Mouse (Mus musculus): ENCODE results near the gene Myh7b. TPM values are rescaled to one million over a fixed set of nuclear protein-coding genes. Genes with fewer than 3 reads are reported as not detected.
"Not testable (repeated sequence)": the region's sequence is repeated elsewhere in the genome, so short reads cannot be mapped to it uniquely, and the experiment has no call there.

The Myh7b gene
- polyA plus RNA-seq, 1 experiment from 2014 or later, result 1.4 TPM

- H3K4me1 ChIP-seq; H3K36me3 ChIP-seq; H3K9me3 ChIP-seq; ATAC-seq (ENCODE audit: insufficient number of reproducible peaks, insufficient read depth, low FRiP score, low TSS enrichment); H3K27me3 ChIP-seq; H3K4me2 ChIP-seq (replicated peaks); H3K4me3 ChIP-seq; H3K27ac ChIP-seq; H3K9ac ChIP-seq: not testable (repeated sequence)
- 71% methylated on average over 4 of the region's 4 CpGs for WGBS
Measured at GRCm38 (mm10) chr2:155605236-155605589, 5.8 kb upstream of the Myh7b start.

GRCm38 (mm10) chr2:155606360-155606759 lies 4.7 kb upstream of the Myh7b start:
- Histone ChIP-seq H3K27ac (no peak overlapping the region), H3K4me1 (0 out of 2 replicates have a peak, but pooled peaks cover 4% of the 10 kb centered on the region)
- WGBS, result 80% methylated on average over 4 of the region's 4 CpGs

GRCm38 (mm10) chr2:155611834-155612550 lies 980 bp downstream of the Myh7b start:
- H3K27me3 ChIP-seq, result 0 out of 2 replicates have a peak, but pooled peaks cover 6% of the 10 kb centered on the region
- ATAC-seq (ENCODE audit: insufficient number of reproducible peaks, insufficient read depth, low FRiP score, low TSS enrichment), result no peak
- H3K4me1 ChIP-seq, result no peaks in the 10 kb centered on the region
- H3K9me3 ChIP-seq, result no peaks in the 10 kb centered on the region
- no peak overlapping the region for H3K9ac ChIP-seq
- WGBS, result 83% methylated on average over 9 of the region's 9 CpGs
- no peak overlapping the region for H3K27ac ChIP-seq
- no peak overlapping the region for H3K4me2 ChIP-seq (replicated peaks)
- H3K36me3 ChIP-seq, result no peaks in the 10 kb centered on the region
- no peak overlapping the region for H3K4me3 ChIP-seq

More at GRCm38 (mm10) chr2:155606360-155606759, 4.7 kb upstream of the Myh7b start:
- Histone ChIP-seq H3K27me3 (no peaks in the 10 kb centered on the region), H3K9me3 (no peaks in the 10 kb centered on the region), H3K4me3 (no peak overlapping the region), H3K9ac (no peak overlapping the region), H3K36me3 (no peaks in the 10 kb centered on the region), H3K4me2 (replicated peaks) (no peak overlapping the region)
- ATAC-seq (ENCODE audit: insufficient number of reproducible peaks, insufficient read depth, low FRiP score, low TSS enrichment), result no peak

- Histone ChIP-seq H3K9me3 (no peaks in the 10 kb centered on the region), H3K27ac (no peak overlapping the region), H3K4me1 (no peaks in the 10 kb centered on the region), H3K9ac (peak overlapping the region; percentile 36; the same call in 1 of the 2 replicates), H3K36me3 (no peaks in the 10 kb centered on the region), H3K27me3 (0 out of 2 replicates have a peak, but pooled peaks cover 6% of the 10 kb centered on the region), H3K4me3 (peak overlapping the region; percentile 30), H3K4me2 (replicated peaks) (peak overlapping the region; percentile 42)
- peak; percentile 88; the same call in 1 of the 2 replicates for ATAC-seq (ENCODE audit: insufficient number of reproducible peaks, insufficient read depth, low FRiP score, low TSS enrichment)
- 5% methylated on average over 20 of the region's 20 CpGs for WGBS
Measured at GRCm38 (mm10) chr2:155613326-155613755, 2.3 kb downstream of the Myh7b start.

GRCm38 (mm10) chr2:155613953-155614352 lies 2.9 kb downstream of the Myh7b start:
- Histone ChIP-seq H3K9ac (peak overlapping the region; percentile 36; the same call in 1 of the 2 replicates), H3K4me2 (replicated peaks) (peak overlapping the region; percentile 42), H3K27me3 (0 out of 2 replicates have a peak, but pooled peaks cover 6% of the 10 kb centered on the region), H3K4me3 (no peak overlapping the region), H3K4me1 (no peaks in the 10 kb centered on the region), H3K36me3 (no peaks in the 10 kb centered on the region), H3K9me3 (no peaks in the 10 kb centered on the region), H3K27ac (no peak overlapping the region)
- no peak for ATAC-seq (ENCODE audit: insufficient number of reproducible peaks, insufficient read depth, low FRiP score, low TSS enrichment)
- WGBS, result 73% methylated on average over 8 of the region's 8 CpGs

GRCm38 (mm10) chr2:155616971-155617370 lies 6.0 kb downstream of the Myh7b start:
- H3K4me1 ChIP-seq, result no peaks in the 10 kb centered on the region
- no peak for ATAC-seq (ENCODE audit: insufficient number of reproducible peaks, insufficient read depth, low FRiP score, low TSS enrichment)
- no peaks in the 10 kb centered on the region for H3K9me3 ChIP-seq
- 53% methylated on average over 6 of the region's 6 CpGs for WGBS
- no peak overlapping the region for H3K27ac ChIP-seq
- H3K27me3 ChIP-seq, result 0 out of 2 replicates have a peak, but pooled peaks cover 6% of the 10 kb centered on the region
- H3K9ac ChIP-seq, result no peak overlapping the region
- H3K36me3 ChIP-seq, result no peaks in the 10 kb centered on the region
- no peak overlapping the region for H3K4me3 ChIP-seq
- no peak overlapping the region for H3K4me2 ChIP-seq (replicated peaks)

- H3K27me3 ChIP-seq, result no peaks in the 10 kb centered on the region
- H3K9me3 ChIP-seq, result no peaks in the 10 kb centered on the region
- WGBS, result 14% methylated on average over 8 of the region's 8 CpGs
- H3K36me3 ChIP-seq, result no peaks in the 10 kb centered on the region
- no peak overlapping the region for H3K4me2 ChIP-seq (replicated peaks)
- H3K27ac ChIP-seq, result no peak overlapping the region
- ATAC-seq (ENCODE audit: insufficient number of reproducible peaks, insufficient read depth, low FRiP score, low TSS enrichment), result no peak
- no peak overlapping the region for H3K4me3 ChIP-seq
- no peak overlapping the region for H3K9ac ChIP-seq
- no peaks in the 10 kb centered on the region for H3K4me1 ChIP-seq
Measured at GRCm38 (mm10) chr2:155619817-155620216, 8.8 kb downstream of the Myh7b start.

- Histone ChIP-seq H3K9me3 (no peaks in the 10 kb centered on the region), H3K9ac (no peak overlapping the region), H3K36me3 (no peaks in the 10 kb centered on the region), H3K4me3 (no peak overlapping the region), H3K4me2 (replicated peaks) (no peak overlapping the region), H3K4me1 (no peaks in the 10 kb centered on the region), H3K27ac (no peak overlapping the region), H3K27me3 (peaks cover 21% of the 10 kb centered on the region)
- 26% methylated on average over 11 of the region's 11 CpGs for WGBS
- ATAC-seq (ENCODE audit: insufficient number of reproducible peaks, insufficient read depth, low FRiP score, low TSS enrichment), result no peak
Measured at GRCm38 (mm10) chr2:155622606-155623005, 11.6 kb downstream of the Myh7b start.

GRCm38 (mm10) chr2:155623996-155624395 lies 13.0 kb downstream of the Myh7b start:
- H3K27me3 ChIP-seq, result peaks cover 34% of the 10 kb centered on the region

GRCm38 (mm10) chr2:155624730-155625129 lies 13.7 kb downstream of the Myh7b start:
- no peak overlapping the region for H3K4me3 ChIP-seq
- H3K9ac ChIP-seq, result no peak overlapping the region
- H3K27me3 ChIP-seq, result peaks cover 42% of the 10 kb centered on the region
- H3K36me3 ChIP-seq, result no peaks in the 10 kb centered on the region
- no peak overlapping the region for H3K4me2 ChIP-seq (replicated peaks)
- peaks cover 12% of the 10 kb centered on the region; the same call in 1 of the 2 replicates for H3K4me1 ChIP-seq
- no peak overlapping the region for H3K27ac ChIP-seq
- ATAC-seq (ENCODE audit: insufficient number of reproducible peaks, insufficient read depth, low FRiP score, low TSS enrichment), result no peak
- H3K9me3 ChIP-seq, result no peaks in the 10 kb centered on the region
- WGBS, result 33% methylated on average over 10 of the region's 10 CpGs

More at GRCm38 (mm10) chr2:155623996-155624395, 13.0 kb downstream of the Myh7b start:
- Histone ChIP-seq H3K4me1 (peaks cover 5% of the 10 kb centered on the region; the same call in 1 of the 2 replicates), H3K4me2 (replicated peaks) (no peak overlapping the region), H3K36me3 (no peaks in the 10 kb centered on the region), H3K9me3 (no peaks in the 10 kb centered on the region), H3K27ac (no peak overlapping the region), H3K9ac (no peak overlapping the region), H3K4me3 (no peak overlapping the region)
- ATAC-seq (ENCODE audit: insufficient number of reproducible peaks, insufficient read depth, low FRiP score, low TSS enrichment), result no peak
- WGBS, result 85% methylated on average over 6 of the region's 6 CpGs

- Histone ChIP-seq H3K4me1 (peaks cover 20% of the 10 kb centered on the region; the same call in 1 of the 2 replicates), H3K9ac (peak overlapping the region; percentile 6; the same call in 1 of the 2 replicates), H3K27me3 (peaks cover 57% of the 10 kb centered on the region), H3K9me3 (no peaks in the 10 kb centered on the region), H3K4me3 (no peak overlapping the region), H3K4me2 (replicated peaks) (no peak overlapping the region), H3K36me3 (peaks cover under 1% of the 10 kb centered on the region; the same call in 1 of the 2 replicates), H3K27ac (no peak overlapping the region)
- ATAC-seq (ENCODE audit: insufficient number of reproducible peaks, insufficient read depth, low FRiP score, low TSS enrichment), result no peak
- WGBS, result 58% methylated on average over 15 of the region's 15 CpGs
Measured at GRCm38 (mm10) chr2:155626277-155626676, 15.3 kb downstream of the Myh7b start.
